In genomic region chr5:92897766-92898745, GRCm38 (mm10) we compare ENCODE assay signal across 7 mouse cellular contexts.
DNase-seq lines count a peak whose midpoint lies in the region; ATAC-seq lines count a peak whose summit lies in the region.

No protein-coding gene starts in this region.

- no peaks in the 10 kb centered on the region for H3K36me3 ChIP-seq in embryonic facial prominence, embryonic 14.5 days (ENCODE audit: control insufficient read depth, insufficient read depth, low read length)
- H3K36me3 ChIP-seq in heart, embryonic 12.5 days, result no peaks in the 10 kb centered on the region
- no peaks in the 10 kb centered on the region for H3K36me3 ChIP-seq in kidney, embryonic 15.5 days
- H3K36me3 ChIP-seq in midbrain, embryonic 16.5 days (ENCODE audit: control insufficient read depth, insufficient read depth, low read length), result no peaks in the 10 kb centered on the region
- no peaks in the 10 kb centered on the region for H3K36me3 ChIP-seq in stomach, embryonic 14.5 days (ENCODE audit: control insufficient read depth, insufficient read depth, low read length)

- H3K4me2 ChIP-seq in embryonic facial prominence, embryonic 14.5 days (ENCODE audit: low read depth, low read length), result peak overlapping the region; percentile 83
- H3K4me2 ChIP-seq in heart, embryonic 12.5 days, result peak overlapping the region; percentile 76
- peak overlapping the region; percentile 92 for H3K4me2 ChIP-seq in kidney, embryonic 15.5 days
- peak overlapping the region; percentile 98 for H3K4me2 ChIP-seq in midbrain, embryonic 16.5 days (ENCODE audit: low read length)
- peak overlapping the region; percentile 56 for H3K4me2 ChIP-seq in stomach, embryonic 14.5 days (replicated peaks; ENCODE audit: low read depth, low read length)

- no peaks in the 10 kb centered on the region for H3K4me1 ChIP-seq in brown adipose tissue, adult 24 weeks (ENCODE audit: control insufficient read depth, insufficient read depth, insufficient read length, low read length)
- peaks cover 20% of the 10 kb centered on the region; the same call in 1 of the 2 replicates for H3K4me1 ChIP-seq in embryonic facial prominence, embryonic 14.5 days (ENCODE audit: control insufficient read depth, insufficient read depth, low read length)
- peaks cover 45% of the 10 kb centered on the region for H3K4me1 ChIP-seq in heart, embryonic 12.5 days (replicated peaks)
- H3K4me1 ChIP-seq in kidney, embryonic 15.5 days, result peaks cover 48% of the 10 kb centered on the region
- peaks cover 14% of the 10 kb centered on the region for H3K4me1 ChIP-seq in midbrain, embryonic 16.5 days (ENCODE audit: control insufficient read depth, insufficient read depth, low read length)
- H3K4me1 ChIP-seq in stomach, embryonic 14.5 days (ENCODE audit: control insufficient read depth, insufficient read depth, low read length), result peaks cover 21% of the 10 kb centered on the region

- H3K4me3 ChIP-seq in brown adipose tissue, adult 24 weeks (ENCODE audit: insufficient read depth, low read depth, low read length), result peak overlapping the region; percentile 56
- H3K4me3 ChIP-seq in embryonic facial prominence, embryonic 14.5 days (ENCODE audit: low read depth, low read length), result peak overlapping the region; percentile 69
- H3K4me3 ChIP-seq in heart, embryonic 12.5 days, result peak overlapping the region; percentile 84
- H3K4me3 ChIP-seq in kidney, embryonic 15.5 days (replicated peaks), result peak overlapping the region; percentile 78
- peak overlapping the region; percentile 72 for H3K4me3 ChIP-seq in midbrain, embryonic 16.5 days (ENCODE audit: low read depth, low read length)
- peak overlapping the region; percentile 67 for H3K4me3 ChIP-seq in stomach, embryonic 14.5 days (ENCODE audit: low read depth, low read length)

- ATAC-seq in embryonic facial prominence, embryonic 14.5 days (ENCODE audit: low read depth), result peak; percentile 92
- ATAC-seq in heart, embryonic 12.5 days (ENCODE audit: insufficient number of reproducible peaks, low FRiP score), result peak; percentile 87
- peak; percentile 93 for ATAC-seq in kidney, embryonic 15.5 days (replicated peaks; ENCODE audit: low FRiP score)
- peak; percentile 97 for ATAC-seq in midbrain, embryonic 16.5 days
- peak; percentile 95 for ATAC-seq in stomach, embryonic 14.5 days (ENCODE audit: insufficient number of reproducible peaks, insufficient read depth, low FRiP score, low read depth)

- no peak overlapping the region for H3K27ac ChIP-seq in brown adipose tissue, adult 24 weeks (replicated peaks; ENCODE audit: low read depth, low read length)
- peak overlapping the region; percentile 75 for H3K27ac ChIP-seq in embryonic facial prominence, embryonic 14.5 days (replicated peaks; ENCODE audit: low read depth, low read length)
- peak overlapping the region; percentile 91 for H3K27ac ChIP-seq in heart, embryonic 12.5 days (ENCODE audit: poor library complexity, severe bottlenecking)
- H3K27ac ChIP-seq in kidney, embryonic 15.5 days, result peak overlapping the region; percentile 92
- H3K27ac ChIP-seq in midbrain, embryonic 16.5 days (ENCODE audit: low read length), result peak overlapping the region; percentile 66
- peak overlapping the region; percentile 82 for H3K27ac ChIP-seq in stomach, embryonic 14.5 days (ENCODE audit: low read length)

- no peaks in the 10 kb centered on the region for H3K9me3 ChIP-seq in embryonic facial prominence, embryonic 14.5 days (ENCODE audit: control insufficient read depth, low read length)
- H3K9me3 ChIP-seq in heart, embryonic 12.5 days (replicated peaks), result no peaks in the 10 kb centered on the region
- H3K9me3 ChIP-seq in kidney, embryonic 15.5 days (replicated peaks), result no peaks in the 10 kb centered on the region
- H3K9me3 ChIP-seq in midbrain, embryonic 16.5 days (replicated peaks; ENCODE audit: control insufficient read depth, low read length, poor library complexity, severe bottlenecking), result no peaks in the 10 kb centered on the region
- H3K9me3 ChIP-seq in stomach, embryonic 14.5 days (ENCODE audit: control insufficient read depth, low read depth, low read length), result no peaks in the 10 kb centered on the region

- H3K27me3 ChIP-seq in embryonic facial prominence, embryonic 14.5 days (replicated peaks; ENCODE audit: control insufficient read depth, insufficient read depth, low read length), result no peaks in the 10 kb centered on the region
- H3K27me3 ChIP-seq in heart, embryonic 12.5 days (replicated peaks), result no peaks in the 10 kb centered on the region
- no peaks in the 10 kb centered on the region for H3K27me3 ChIP-seq in kidney, embryonic 15.5 days
- H3K27me3 ChIP-seq in midbrain, embryonic 16.5 days (ENCODE audit: control insufficient read depth, insufficient read depth, low read depth, low read length), result no peaks in the 10 kb centered on the region
- H3K27me3 ChIP-seq in stomach, embryonic 14.5 days (ENCODE audit: control insufficient read depth, insufficient read depth, low read length), result no peaks in the 10 kb centered on the region

- peak; percentile 94 for DNase-seq in embryonic facial prominence, embryonic 14.5 days (ENCODE audit: low spot score)
- peak; percentile 80 for DNase-seq in liver

- WGBS in embryonic facial prominence, embryonic 14.5 days, result under 1% methylated on average over 62 of the region's 96 CpGs
- WGBS in heart, embryonic 12.5 days, result under 1% methylated on average over 95 of the region's 96 CpGs
- WGBS in kidney, embryonic 15.5 days, result under 1% methylated on average over 86 of the region's 96 CpGs
- under 1% methylated on average over 85 of the region's 96 CpGs for WGBS in midbrain, embryonic 16.5 days
- WGBS in stomach, embryonic 14.5 days, result under 1% methylated on average over 90 of the region's 96 CpGs

- peak overlapping the region; percentile 74 for H3K9ac ChIP-seq in embryonic facial prominence, embryonic 14.5 days (ENCODE audit: low read depth, low read length)
- peak overlapping the region; percentile 93 for H3K9ac ChIP-seq in heart, embryonic 12.5 days
- H3K9ac ChIP-seq in kidney, embryonic 15.5 days, result peak overlapping the region; percentile 85
- H3K9ac ChIP-seq in midbrain, embryonic 16.5 days (ENCODE audit: low read depth, low read length), result peak overlapping the region; percentile 72
- peak overlapping the region; percentile 71 for H3K9ac ChIP-seq in stomach, embryonic 14.5 days (replicated peaks; ENCODE audit: low read depth, low read length)
